Mouse (Mus musculus): ENCODE data around the gene Krt83.

- no peak for TF ChIP-seq CTCF (IDR thresholded peaks at IDR 0.05; ENCODE audit: borderline replicate concordance, insufficient read depth, low read depth, low read length)
- no peak for TF ChIP-seq POLR2A (IDR thresholded peaks at IDR 0.05; ENCODE audit: borderline replicate concordance, insufficient read depth, low read length)
Observed at GRCm38 (mm10) chr15:101485911-101486635, 5.2 kb downstream of the Krt83 start.

All from cerebellum, adult 2 months (tissue).